Mouse (Mus musculus) mouse trophoblast stem cell (cell line): ENCODE measurements around the gene Mst1.

Source experiments
- in situ Hi-C, 2 experiments: fragments of 300-500 bp; cut with MseI, MboI; formaldehyde crosslinking; loops; 2 replicates in 1 of 2; 3 replicates in 1 of 2; pipeline ENCODE4 v1.15.1; 2025

The Mst1 gene

GRCm38 (mm10) chr9:108129042-108129948 is 49.1 kb downstream of the Mst1 start:
- in situ Hi-C loops: no loop called here

- in situ Hi-C loops: no loop called here
Measured at GRCm38 (mm10) chr9:108131502-108131901, 51.3 kb downstream of the Mst1 start.

- in situ Hi-C loops: no loop called here
Measured at GRCm38 (mm10) chr9:108132373-108132772, 52.1 kb downstream of the Mst1 start.

- in situ Hi-C loops: no loop called here
Measured at GRCm38 (mm10) chr9:108133478-108133877, 53.2 kb downstream of the Mst1 start.
